Comparison of ENCODE assay signal across 15 mouse cellular contexts in genomic region chr17:35097164-35097655, GRCm38 (mm10). TPM values are rescaled to one million over a fixed set of nuclear protein-coding genes. Genes with fewer than 3 reads are reported as not detected.
DNase-seq lines count a peak whose midpoint lies in the region; ATAC-seq lines count a peak whose summit lies in the region.
"Had no signal": no experiment of that assay in that cellular context is flagged by ENCODE, and none has a peak within 500 bp of the region (broad histone marks: within the 10 kb centered on the region; RNA-seq: fewer than 3 reads in every experiment).

No protein-coding gene starts in this region.

- no peak overlapping the region for H3K4me2 ChIP-seq in intestine, embryonic 15.5 days (replicated peaks)
- H3K4me2 ChIP-seq: embryonic facial prominence, embryonic 12.5 days; neural tube, embryonic 12.5 days had no signal

- peaks cover 55% of the 10 kb centered on the region for H3K36me3 ChIP-seq in intestine, embryonic 15.5 days

- no peak for ATAC-seq in intestine, embryonic 15.5 days
- ATAC-seq in megakaryocyte-erythroid progenitor cell, adult 5-6 weeks (replicated peaks; ENCODE audit: low FRiP score, low TSS enrichment, poor library complexity, severe bottlenecking), result no peak
- ATAC-seq: Patski had no signal

- H3K9ac ChIP-seq in intestine, embryonic 15.5 days, result no peak overlapping the region
- H3K9ac ChIP-seq: embryonic facial prominence, embryonic 12.5 days; neural tube, embryonic 12.5 days had no signal

- 92% methylated on average over 12 of the region's 12 CpGs for WGBS in intestine, embryonic 15.5 days

- no peaks in the 10 kb centered on the region for H3K9me3 ChIP-seq in intestine, embryonic 15.5 days
- H3K9me3 ChIP-seq: embryonic facial prominence, embryonic 12.5 days; neural tube, embryonic 12.5 days had no signal

- no peak overlapping the region for H3K27ac ChIP-seq in intestine, embryonic 15.5 days
- H3K27ac ChIP-seq: embryonic facial prominence, embryonic 12.5 days; neural tube, embryonic 12.5 days had no signal

- no peak overlapping the region for H3K4me3 ChIP-seq in intestine, embryonic 15.5 days (replicated peaks)
- H3K4me3 ChIP-seq: embryonic facial prominence, embryonic 12.5 days; neural tube, embryonic 12.5 days had no signal

- peaks cover 23% of the 10 kb centered on the region for H3K4me1 ChIP-seq in intestine, embryonic 15.5 days (replicated peaks)
- H3K4me1 ChIP-seq: embryonic facial prominence, embryonic 12.5 days; neural tube, embryonic 12.5 days had no signal

- H3K27me3 ChIP-seq in intestine, embryonic 15.5 days (replicated peaks), result no peaks in the 10 kb centered on the region
- H3K27me3 ChIP-seq: embryonic facial prominence, embryonic 12.5 days; neural tube, embryonic 12.5 days; Patski had no signal

- DNase-seq in adrenal gland, postnatal 14 days, result peak; percentile 43
- no peak for DNase-seq in adrenal gland, adult 8-10 months
- peak; percentile 57 to 71 for DNase-seq in left cerebral cortex, adult 18-20 months (ENCODE audit: low spot score in 2 of 2)
- DNase-seq in left cerebral cortex, adult 11 months (ENCODE audit: low spot score), result no peak
- DNase-seq in cerebellum, adult 18-20 months, result peak; percentile 74 to 75
- peak; percentile 59 to 60 for DNase-seq in left cerebral cortex, postnatal 36 days (ENCODE audit: low spot score in 2 of 2)
- DNase-seq: spleen, adult 18-20 months had no signal

- intact Hi-C loops in left cerebral cortex, postnatal 36 days (cut with DNase I), result no loop called here

RNA-seq across cellular contexts. Expression of gene Abhd16a, which starts 8.1 kb away (rescaled TPM):
- 69.7 and 76.3 TPM in 2 replicates for total RNA-seq in adrenal gland, postnatal 14 days (2021)
- total RNA-seq in adrenal gland, adult 8-10 months (2022), result 100 to 1,000 TPM in 2 of 4 experiments, 10 to 100 TPM in 2; 79.4 to 124 (median 103) TPM
- 100 to 1,000 TPM; 115 to 120 TPM for total RNA-seq in left cerebral cortex, adult 18-20 months (2021)
- total RNA-seq in left cerebral cortex, postnatal 36 days (2021), result 100 to 1,000 TPM; 115 to 117 TPM
- polyA plus RNA-seq in intestine, embryonic 15.5 days (2015; fragmentation: Nextera tagmentation; extraction: Ambion mirVana), result 92.1 and 96.4 TPM in 2 replicates
- 62.9 and 76.7 TPM in 2 replicates for total RNA-seq in megakaryocyte-erythroid progenitor cell, adult 5-6 weeks (2014; fragmentation: Nextera tagmentation)
- 38.5 and 46.7 TPM in 2 replicates for total RNA-seq in megakaryocyte-erythroid progenitor cell, adult 5-6 weeks (2017)

RNA-seq across cellular contexts. Expression of gene Ly6g5c, which starts 10.9 kb away (rescaled TPM):
- not detected in 2 replicates for total RNA-seq in adrenal gland, postnatal 14 days (2021)
- not detected for total RNA-seq in adrenal gland, adult 8-10 months (2022)
- not detected for total RNA-seq in left cerebral cortex, adult 18-20 months (2021)
- total RNA-seq in left cerebral cortex, postnatal 36 days (2021), result not detected
- not detected in 2 replicates for polyA plus RNA-seq in intestine, embryonic 15.5 days (2015; fragmentation: Nextera tagmentation; extraction: Ambion mirVana)
- not detected in 2 replicates for total RNA-seq in megakaryocyte-erythroid progenitor cell, adult 5-6 weeks (2014; fragmentation: Nextera tagmentation)
- total RNA-seq in megakaryocyte-erythroid progenitor cell, adult 5-6 weeks (2017), result not detected in 2 replicates
- total RNA-seq: gastrocnemius, adult 18-20 months; hematopoietic stem cell, adult 5-6 weeks; left cerebral cortex, adult 8-10 months had no signal
- polyA plus RNA-seq: embryonic facial prominence, embryonic 12.5 days; neural tube, embryonic 12.5 days; Patski had no signal

RNA-seq across cellular contexts. Expression of gene Ly6g6f, which starts 11.8 kb away (rescaled TPM):
- not detected in 2 replicates for total RNA-seq in adrenal gland, postnatal 14 days (2021)
- total RNA-seq in adrenal gland, adult 8-10 months (2022), result not detected
- total RNA-seq in left cerebral cortex, adult 18-20 months (2021), result under 1 TPM; 0.33 to 0.40 TPM
- total RNA-seq in left cerebral cortex, postnatal 36 days (2021), result not detected
- polyA plus RNA-seq in intestine, embryonic 15.5 days (2015; fragmentation: Nextera tagmentation; extraction: Ambion mirVana), result 0.24 and 0.33 TPM in 2 replicates
- total RNA-seq in megakaryocyte-erythroid progenitor cell, adult 5-6 weeks (2014; fragmentation: Nextera tagmentation), result not detected in 2 replicates
- total RNA-seq in megakaryocyte-erythroid progenitor cell, adult 5-6 weeks (2017), result not detected in 2 replicates
- total RNA-seq: gastrocnemius, adult 18-20 months; hematopoietic stem cell, adult 5-6 weeks had no signal
- polyA plus RNA-seq: Patski had no signal

RNA-seq across cellular contexts. Expression of gene Ly6g5b, which starts 18.0 kb away (rescaled TPM):
- total RNA-seq in adrenal gland, postnatal 14 days (2021), result 0.33 and 1.1 TPM in 2 replicates
- total RNA-seq in adrenal gland, adult 8-10 months (2022), result under 1 TPM in 3 of 4 experiments, not detected in 1; 0.38 to 0.91 (median 0.40) TPM
- under 1 TPM; 0.28 to 0.72 TPM for total RNA-seq in left cerebral cortex, adult 18-20 months (2021)
- under 1 TPM in 1 of 2 experiments, not detected in 1; 0.45 TPM for total RNA-seq in left cerebral cortex, postnatal 36 days (2021)
- polyA plus RNA-seq in intestine, embryonic 15.5 days (2015; fragmentation: Nextera tagmentation; extraction: Ambion mirVana), result 0.83 and 0.85 TPM in 2 replicates
- 0.42 and 1.1 TPM in 2 replicates for total RNA-seq in megakaryocyte-erythroid progenitor cell, adult 5-6 weeks (2014; fragmentation: Nextera tagmentation)
- 0.99 TPM in 1 of 2 replicates, not detected in the other for total RNA-seq in megakaryocyte-erythroid progenitor cell, adult 5-6 weeks (2017)
- total RNA-seq: gastrocnemius, adult 18-20 months; hematopoietic stem cell, adult 5-6 weeks had no signal

RNA-seq across cellular contexts. Expression of gene Ly6g6d, which starts 19.3 kb away (rescaled TPM):
- total RNA-seq in adrenal gland, postnatal 14 days (2021), result 1.1 and 1.7 TPM in 2 replicates
- under 1 TPM in 2 of 4 experiments, not detected in 2; 0.46 to 0.68 TPM for total RNA-seq in adrenal gland, adult 8-10 months (2022)
- 1 to 10 TPM in 1 of 2 experiments, under 1 TPM in 1; 0.70 to 1.0 TPM for total RNA-seq in left cerebral cortex, adult 18-20 months (2021)
- 1 to 10 TPM in 1 of 2 experiments, under 1 TPM in 1; 0.63 to 1.5 TPM for total RNA-seq in left cerebral cortex, postnatal 36 days (2021)
- polyA plus RNA-seq in intestine, embryonic 15.5 days (2015; fragmentation: Nextera tagmentation; extraction: Ambion mirVana), result 5.8 and 5.9 TPM in 2 replicates
- not detected in 2 replicates for total RNA-seq in megakaryocyte-erythroid progenitor cell, adult 5-6 weeks (2014; fragmentation: Nextera tagmentation)
- not detected in 2 replicates for total RNA-seq in megakaryocyte-erythroid progenitor cell, adult 5-6 weeks (2017)
- total RNA-seq: hematopoietic stem cell, adult 5-6 weeks had no signal

Comparison
In these comparisons a context has a peak if more than half of its experiments do, and no peak if none do; other contexts are left out.
1. DNase-seq: peak in adrenal gland, postnatal 14 days (single experiment), left cerebral cortex, adult 18-20 months (2 of 2), cerebellum, adult 18-20 months (2 of 2) and left cerebral cortex, postnatal 36 days (2 of 2); none in adrenal gland, adult 8-10 months (single experiment) and left cerebral cortex, adult 11 months (single experiment).